Mouse (Mus musculus): ENCODE data around the gene Ccdc18. TPM values are rescaled to one million over a fixed set of nuclear protein-coding genes. Genes with fewer than 3 reads are reported as not detected.
A peak's percentile ranks its signal among the peaks of the same experiment; 100 is the strongest.
"Not testable (repeated sequence)": the region's sequence is repeated elsewhere in the genome, so short reads cannot be mapped to it uniquely, and the experiment has no call there.

Ccdc18 gene
- total RNA-seq (2017) = 2.0 and 7.1 TPM in 2 replicates

GRCm38 (mm10) chr5:108132441-108133243, at the start of gene Ccdc18, which contains the start of gene Tmed5:
TSS of gene Ccdc18 (plus strand) at chr5:108132875.
TSS of gene Tmed5 (minus strand) at chr5:108132620.
- peak; percentile 99 for ATAC-seq (ENCODE audit: extremely low read depth, insufficient number of reproducible peaks, low FRiP score, poor library complexity, severe bottlenecking)

GRCm38 (mm10) chr5:108085440-108085839, 47.2 kb upstream of the Ccdc18 start:
- ATAC-seq (ENCODE audit: extremely low read depth, insufficient number of reproducible peaks, low FRiP score, poor library complexity, severe bottlenecking) = no peak

- ATAC-seq (ENCODE audit: extremely low read depth, insufficient number of reproducible peaks, low FRiP score, poor library complexity, severe bottlenecking) = not testable (repeated sequence)
Observed at GRCm38 (mm10) chr5:108092731-108093130, 39.9 kb upstream of the Ccdc18 start.

- no peak for ATAC-seq (ENCODE audit: extremely low read depth, insufficient number of reproducible peaks, low FRiP score, poor library complexity, severe bottlenecking)
Observed at GRCm38 (mm10) chr5:108097676-108098075, 35.0 kb upstream of the Ccdc18 start.

- no peak for ATAC-seq (ENCODE audit: extremely low read depth, insufficient number of reproducible peaks, low FRiP score, poor library complexity, severe bottlenecking)
Observed at GRCm38 (mm10) chr5:108100196-108100595, 32.5 kb upstream of the Ccdc18 start.

GRCm38 (mm10) chr5:108104306-108104705, 28.4 kb upstream of the Ccdc18 start:
- no peak for ATAC-seq (ENCODE audit: extremely low read depth, insufficient number of reproducible peaks, low FRiP score, poor library complexity, severe bottlenecking)

- no peak for ATAC-seq (ENCODE audit: extremely low read depth, insufficient number of reproducible peaks, low FRiP score, poor library complexity, severe bottlenecking)
Observed at GRCm38 (mm10) chr5:108109346-108109745, 23.3 kb upstream of the Ccdc18 start.

GRCm38 (mm10) chr5:108117693-108118092, 15.0 kb upstream of the Ccdc18 start:
- no peak for ATAC-seq (ENCODE audit: extremely low read depth, insufficient number of reproducible peaks, low FRiP score, poor library complexity, severe bottlenecking)

- no peak for ATAC-seq (ENCODE audit: extremely low read depth, insufficient number of reproducible peaks, low FRiP score, poor library complexity, severe bottlenecking)
Observed at GRCm38 (mm10) chr5:108120221-108120900, 12.3 kb upstream of the Ccdc18 start.

GRCm38 (mm10) chr5:108131849-108132440, 730 bp upstream of the Ccdc18 start:
- peak; percentile 36; the same call in 1 of the 2 replicates for ATAC-seq (ENCODE audit: extremely low read depth, insufficient number of reproducible peaks, low FRiP score, poor library complexity, severe bottlenecking)

- ATAC-seq (ENCODE audit: extremely low read depth, insufficient number of reproducible peaks, low FRiP score, poor library complexity, severe bottlenecking) = no peak
Observed at GRCm38 (mm10) chr5:108152592-108152991, 19.9 kb downstream of the Ccdc18 start.

- no peak for ATAC-seq (ENCODE audit: extremely low read depth, insufficient number of reproducible peaks, low FRiP score, poor library complexity, severe bottlenecking)
Observed at GRCm38 (mm10) chr5:108160796-108161195, 28.1 kb downstream of the Ccdc18 start.

GRCm38 (mm10) chr5:108163695-108164094, 31.0 kb downstream of the Ccdc18 start:
- ATAC-seq (ENCODE audit: extremely low read depth, insufficient number of reproducible peaks, low FRiP score, poor library complexity, severe bottlenecking) = no peak

GRCm38 (mm10) chr5:108184050-108184449, 51.4 kb downstream of the Ccdc18 start:
- ATAC-seq (ENCODE audit: extremely low read depth, insufficient number of reproducible peaks, low FRiP score, poor library complexity, severe bottlenecking) = no peak

- no peak for ATAC-seq (ENCODE audit: extremely low read depth, insufficient number of reproducible peaks, low FRiP score, poor library complexity, severe bottlenecking)
Observed at GRCm38 (mm10) chr5:108188967-108189366, 56.3 kb downstream of the Ccdc18 start.

- ATAC-seq (ENCODE audit: extremely low read depth, insufficient number of reproducible peaks, low FRiP score, poor library complexity, severe bottlenecking) = no peak
Observed at GRCm38 (mm10) chr5:108206008-108206407, 73.3 kb downstream of the Ccdc18 start.

- ATAC-seq (ENCODE audit: extremely low read depth, insufficient number of reproducible peaks, low FRiP score, poor library complexity, severe bottlenecking) = no peak
Observed at GRCm38 (mm10) chr5:108211512-108211911, 78.8 kb downstream of the Ccdc18 start.

GRCm38 (mm10) chr5:108214928-108215327, 82.3 kb downstream of the Ccdc18 start:
- ATAC-seq (ENCODE audit: extremely low read depth, insufficient number of reproducible peaks, low FRiP score, poor library complexity, severe bottlenecking) = no peak

GRCm38 (mm10) chr5:108224077-108224476, 91.4 kb downstream of the Ccdc18 start:
- no peak for ATAC-seq (ENCODE audit: extremely low read depth, insufficient number of reproducible peaks, low FRiP score, poor library complexity, severe bottlenecking)

GRCm38 (mm10) chr5:108226159-108226558, 93.5 kb downstream of the Ccdc18 start:
- no peak for ATAC-seq (ENCODE audit: extremely low read depth, insufficient number of reproducible peaks, low FRiP score, poor library complexity, severe bottlenecking)

All from neutrophil, adult 5-6 weeks (primary cell).